In genomic region chr9:98490128-98490527, GRCm38 (mm10) we compare ENCODE assay signal across 18 mouse cellular contexts. TPM values are rescaled to one million over a fixed set of nuclear protein-coding genes. Genes with fewer than 3 reads are reported as not detected.
DNase-seq lines count a peak whose midpoint lies in the region; ATAC-seq and TF ChIP-seq lines count a peak whose summit lies in the region.
"Had no signal": no experiment of that assay in that cellular context is flagged by ENCODE, and none has a peak within 500 bp of the region (broad histone marks: within the 10 kb centered on the region; RNA-seq: fewer than 3 reads in every experiment).

No protein-coding gene starts in this region.

- H3K27ac ChIP-seq in heart, embryonic 11.5 days (ENCODE audit: low read depth, low read length): peak overlapping the region; percentile 50; the same call in 1 of the 2 replicates
- H3K27ac ChIP-seq in kidney, postnatal 0 days: no peak overlapping the region
- peak overlapping the region; percentile 69 for H3K27ac ChIP-seq in liver, postnatal 0 days (ENCODE audit: low read depth)
- no peak overlapping the region for H3K27ac ChIP-seq in hindbrain, embryonic 16.5 days (ENCODE audit: low read depth, low read length)
- H3K27ac ChIP-seq: embryonic facial prominence, embryonic 13.5 days; limb, embryonic 12.5 days had no signal

- 0 out of 2 replicates have a peak, but pooled peaks have one; percentile 31 for TF ChIP-seq EP300 in liver, postnatal 0 days (IDR thresholded peaks at IDR 0.05; ENCODE audit: low read depth)

- H3K4me2 ChIP-seq in heart, embryonic 11.5 days: no peak overlapping the region
- no peak overlapping the region for H3K4me2 ChIP-seq in kidney, postnatal 0 days (ENCODE audit: low read length)
- H3K4me2 ChIP-seq in liver, postnatal 0 days (ENCODE audit: low read depth, low read length): peak overlapping the region; percentile 55; the same call in 1 of the 2 replicates
- H3K4me2 ChIP-seq in hindbrain, embryonic 16.5 days (ENCODE audit: low read length): no peak overlapping the region
- H3K4me2 ChIP-seq: embryonic facial prominence, embryonic 13.5 days; heart, embryonic 15.5 days; limb, embryonic 12.5 days had no signal

- H3K9ac ChIP-seq in heart, embryonic 11.5 days (ENCODE audit: low read depth, low read length): no peak overlapping the region
- H3K9ac ChIP-seq in kidney, postnatal 0 days (ENCODE audit: low read depth, low read length): no peak overlapping the region
- H3K9ac ChIP-seq in liver, postnatal 0 days (replicated peaks): no peak overlapping the region
- H3K9ac ChIP-seq in hindbrain, embryonic 16.5 days (ENCODE audit: low read depth, low read length): no peak overlapping the region
- H3K9ac ChIP-seq: embryonic facial prominence, embryonic 13.5 days; forebrain, postnatal 0 days; heart, embryonic 15.5 days; limb, embryonic 12.5 days had no signal

- no peak for ATAC-seq in heart, embryonic 11.5 days (replicated peaks; ENCODE audit: insufficient number of reproducible peaks, low FRiP score, low TSS enrichment)
- ATAC-seq in kidney, postnatal 0 days (replicated peaks; ENCODE audit: low FRiP score, low read depth): peak; percentile 82; the same call in 1 of the 2 replicates
- ATAC-seq in liver, postnatal 0 days: peak; percentile 90
- no peak for ATAC-seq in hindbrain, embryonic 16.5 days
- ATAC-seq: forebrain, postnatal 0 days; Patski had no signal

- H3K4me3 ChIP-seq in heart, embryonic 11.5 days (ENCODE audit: low read depth, low read length): no peak overlapping the region
- no peak overlapping the region for H3K4me3 ChIP-seq in kidney, postnatal 0 days (replicated peaks; ENCODE audit: low read depth, low read length)
- H3K4me3 ChIP-seq in liver, postnatal 0 days (ENCODE audit: low read depth, low read length): no peak overlapping the region
- H3K4me3 ChIP-seq in hindbrain, embryonic 16.5 days (ENCODE audit: low read length): no peak overlapping the region
- H3K4me3 ChIP-seq: embryonic facial prominence, embryonic 13.5 days; heart, embryonic 15.5 days; limb, embryonic 12.5 days had no signal

- no peaks in the 10 kb centered on the region for H3K27me3 ChIP-seq in heart, embryonic 11.5 days (ENCODE audit: control insufficient read depth, insufficient read depth, low read length)
- no peaks in the 10 kb centered on the region for H3K27me3 ChIP-seq in kidney, postnatal 0 days (ENCODE audit: insufficient read depth, low read length)
- no peaks in the 10 kb centered on the region for H3K27me3 ChIP-seq in liver, postnatal 0 days (ENCODE audit: insufficient read depth, low read length)
- no peaks in the 10 kb centered on the region for H3K27me3 ChIP-seq in hindbrain, embryonic 16.5 days (replicated peaks; ENCODE audit: control insufficient read depth, insufficient read depth, low read length)
- H3K27me3 ChIP-seq: embryonic facial prominence, embryonic 13.5 days; heart, embryonic 15.5 days; limb, embryonic 12.5 days; Patski had no signal

- no peaks in the 10 kb centered on the region for H3K9me3 ChIP-seq in heart, embryonic 11.5 days (replicated peaks; ENCODE audit: control insufficient read depth, low read length)
- no peaks in the 10 kb centered on the region for H3K9me3 ChIP-seq in kidney, postnatal 0 days (replicated peaks; ENCODE audit: low read length)
- H3K9me3 ChIP-seq in liver, postnatal 0 days (ENCODE audit: low read length): no peaks in the 10 kb centered on the region
- H3K9me3 ChIP-seq in hindbrain, embryonic 16.5 days (ENCODE audit: control insufficient read depth, low read length): no peaks in the 10 kb centered on the region
- H3K9me3 ChIP-seq: embryonic facial prominence, embryonic 13.5 days; heart, embryonic 15.5 days; limb, embryonic 12.5 days had no signal

- H3K4me1 ChIP-seq in heart, embryonic 11.5 days (ENCODE audit: control insufficient read depth, insufficient read depth, low read length): peaks cover 15% of the 10 kb centered on the region; the same call in 1 of the 2 replicates
- H3K4me1 ChIP-seq in kidney, postnatal 0 days (replicated peaks; ENCODE audit: insufficient read depth, low read length): no peaks in the 10 kb centered on the region
- peaks cover 40% of the 10 kb centered on the region for H3K4me1 ChIP-seq in liver, postnatal 0 days (ENCODE audit: insufficient read depth)
- no peaks in the 10 kb centered on the region for H3K4me1 ChIP-seq in hindbrain, embryonic 16.5 days (ENCODE audit: control insufficient read depth, insufficient read depth, low read depth, low read length)

- no peak for TF ChIP-seq CTCF in kidney, postnatal 0 days (IDR thresholded peaks at IDR 0.05; ENCODE audit: low read depth)
- TF ChIP-seq CTCF in liver, postnatal 0 days (IDR thresholded peaks at IDR 0.05; ENCODE audit: low read depth): no peak

- WGBS in heart, embryonic 11.5 days (ENCODE audit: insufficient replicate concordance): 40% methylated on average over 4 of the region's 4 CpGs
- 19% methylated on average over 4 of the region's 4 CpGs for WGBS in kidney, postnatal 0 days
- 26% methylated on average over 4 of the region's 4 CpGs for WGBS in liver, postnatal 0 days (ENCODE audit: insufficient replicate concordance)
- 56% methylated on average over 4 of the region's 4 CpGs for WGBS in hindbrain, embryonic 16.5 days

- intact Hi-C loops in heart, postnatal 25 days (cut with DNase I): no loop called here

- no peak for DNase-seq in heart, postnatal 25 days (ENCODE audit: low spot score)
- DNase-seq in NIH3T3 (ENCODE audit: low read depth): peak; percentile 54
- DNase-seq in kidney, postnatal 0 days (ENCODE audit: low spot score): peak; percentile 53
- DNase-seq in liver, postnatal 0 days: peak; percentile 45
- no peak for DNase-seq in Muller cell, postnatal 12 days (ENCODE audit: inconsistent ontology term)
- DNase-seq in frontal cortex, postnatal 14 days (ENCODE audit: low spot score in 2 of 2): no peak
- DNase-seq: adrenal gland, postnatal 14 days; B cell, adult 2 months; cerebellum, adult 11-12 months; forebrain, postnatal 0 days; thymus, postnatal 25 days had no signal

- H3K36me3 ChIP-seq in heart, embryonic 11.5 days (ENCODE audit: control insufficient read depth, insufficient read depth, low read length): no peaks in the 10 kb centered on the region
- no peaks in the 10 kb centered on the region for H3K36me3 ChIP-seq in kidney, postnatal 0 days (ENCODE audit: insufficient read depth, low read length)
- H3K36me3 ChIP-seq in liver, postnatal 0 days (replicated peaks; ENCODE audit: insufficient read depth, low read length): no peaks in the 10 kb centered on the region
- no peaks in the 10 kb centered on the region for H3K36me3 ChIP-seq in hindbrain, embryonic 16.5 days (ENCODE audit: control insufficient read depth, insufficient read depth, low read length)
- H3K36me3 ChIP-seq: embryonic facial prominence, embryonic 13.5 days; heart, embryonic 15.5 days; limb, embryonic 12.5 days had no signal

RNA-seq across cellular contexts. Expression of gene Rbp2, which starts 4.2 kb away (rescaled TPM):
- 0.27 and 1.1 TPM in 2 replicates for polyA plus RNA-seq in heart, embryonic 11.5 days (2014; fragmentation: Nextera tagmentation; extraction: Ambion mirVana)
- under 1 TPM in 1 of 2 experiments, not detected in 1; 0.39 TPM for total RNA-seq in heart, postnatal 25 days (2021)
- 2.5 and 3.4 TPM in 2 replicates for polyA plus RNA-seq in kidney, postnatal 0 days (2015; fragmentation: Nextera tagmentation; extraction: Ambion mirVana)
- polyA plus RNA-seq in liver, postnatal 0 days (2015; fragmentation: Nextera tagmentation; extraction: Ambion mirVana): 85.5 and 94.5 TPM in 2 replicates
- 0.98 and 1.3 TPM in 2 replicates for polyA plus RNA-seq in hindbrain, embryonic 16.5 days (2015; fragmentation: Nextera tagmentation; extraction: Ambion mirVana)
- total RNA-seq: adrenal gland, postnatal 14 days had no signal
- polyA plus RNA-seq: limb, embryonic 12.5 days; Patski; spleen, adult 2 months had no signal

Comparison
In these comparisons a context has a peak if more than half of its experiments do, and no peak if none do; other contexts are left out.
1. ATAC-seq: peak in kidney, postnatal 0 days (single experiment) and liver, postnatal 0 days (single experiment); none in heart, embryonic 11.5 days (single experiment) and hindbrain, embryonic 16.5 days (single experiment).
2. H3K27ac ChIP-seq: peak in heart, embryonic 11.5 days (single experiment) and liver, postnatal 0 days (single experiment); none in kidney, postnatal 0 days (single experiment) and hindbrain, embryonic 16.5 days (single experiment).
3. DNase-seq: peak in NIH3T3 (single experiment), kidney, postnatal 0 days (single experiment) and liver, postnatal 0 days (single experiment); none in heart, postnatal 25 days (single experiment), Muller cell, postnatal 12 days (single experiment) and frontal cortex, postnatal 14 days (0 of 2).
4. RNA of gene Rbp2, which starts 4.2 kb away (polyA plus RNA-seq): 85.5 to 94.5 TPM in liver, postnatal 0 days; 2.5 to 3.4 TPM in kidney, postnatal 0 days, 0.98 to 1.3 TPM in hindbrain, embryonic 16.5 days and 0.27 to 1.1 TPM in heart, embryonic 11.5 days; every median in the first group is over 10 times any median in the second.